Mouse (Mus musculus) R1 (cell line): Measurements from ENCODE around the gene Naa35.

Source experiments
- DNase-seq: peaks from one replicate; pipeline ENCODE4 v3.0.0-alpha.2; 2018; ENCODE audit warnings: low read depth, low spot score

Gene Naa35

GRCm38 (mm10) chr13:59671521-59671920 is 86.5 kb downstream of the Naa35 start:
- peak; percentile 59 for DNase-seq

GRCm38 (mm10) chr13:59672248-59672647 is 87.2 kb downstream of the Naa35 start:
- no peak for DNase-seq

- no peak for DNase-seq
These were observed 88.5 kb downstream of the Naa35 start for GRCm38 (mm10) chr13:59673597-59673996.

GRCm38 (mm10) chr13:59674215-59674614 is 89.2 kb downstream of the Naa35 start:
- DNase-seq: peak; percentile 37

- DNase-seq: peak; percentile 25
These were observed 89.7 kb downstream of the Naa35 start for GRCm38 (mm10) chr13:59674761-59675150.

GRCm38 (mm10) chr13:59675151-59676011 is 90.3 kb downstream of the Naa35 start, which contains the start of gene Golm1:
TSS of gene Golm1 (minus strand) at chr13:59675811.
- peak; percentile 74 for DNase-seq

GRCm38 (mm10) chr13:59676316-59677229 is 91.5 kb downstream of the Naa35 start:
- DNase-seq: peak; percentile 68

- peak; percentile 89 for DNase-seq
These were observed 94.2 kb downstream of the Naa35 start for GRCm38 (mm10) chr13:59679306-59679705.

- DNase-seq: peak; percentile 28
These were observed 94.8 kb downstream of the Naa35 start for GRCm38 (mm10) chr13:59679908-59680307.

GRCm38 (mm10) chr13:59682629-59683028 is 97.6 kb downstream of the Naa35 start:
- DNase-seq: peak; percentile 83

GRCm38 (mm10) chr13:59685236-59685635 is 100.2 kb downstream of the Naa35 start:
- DNase-seq: peak; percentile 86
